Mouse (Mus musculus): Measurements from ENCODE around the gene Cyp3a41b. TPM values are rescaled to one million over a fixed set of nuclear protein-coding genes. Genes with fewer than 3 reads are reported as not detected.

Gene Cyp3a41b
- total RNA-seq (2023) = not detected

DNA sequence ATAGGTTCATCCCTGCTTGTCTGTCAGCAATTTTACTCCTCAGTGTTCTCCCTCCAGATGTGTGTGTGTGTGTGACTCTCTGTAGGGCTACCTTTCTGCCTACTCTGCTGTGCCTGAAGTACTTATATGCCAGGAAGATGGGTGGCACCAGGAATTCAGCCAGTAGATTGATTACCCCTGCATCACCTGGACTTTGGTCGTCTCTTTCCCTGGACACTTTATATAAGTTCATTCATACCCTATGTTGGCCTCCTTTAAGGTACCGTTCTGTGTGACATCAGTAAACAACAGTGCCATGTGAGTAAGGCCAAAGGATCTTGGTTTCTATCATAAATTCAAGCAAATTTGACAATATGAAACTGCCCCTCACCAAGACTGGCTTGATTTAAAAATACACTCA lies at the start of gene Cyp3a41b:
TSS of gene Cyp3a41b (minus strand) at position 101 of the 400 bp plus-strand sequence.

Other genes with a start within 250 kb of the Cyp3a41b start
- not detected for gene Cyp3a57, start 239.5 kb downstream of the Cyp3a41b start, total RNA-seq (2023)
- gene Cyp3a16, start 115.0 kb downstream of the Cyp3a41b start, total RNA-seq (2023) = not detected
- gene Cyp3a41a, start 135.4 kb upstream of the Cyp3a41b start, total RNA-seq (2023) = not detected
- not detected for gene Cyp3a44, start 221.1 kb upstream of the Cyp3a41b start, total RNA-seq (2023)